Mouse (Mus musculus) spleen, adult 12 weeks (tissue): ENCODE results near the gene Nacc2.

ENCODE experiments used
- DNase-seq: peaks from one replicate; pipeline ENCODE4 v3.0.0; 2022; ENCODE audit warnings: low spot score

Gene Nacc2

DNA sequence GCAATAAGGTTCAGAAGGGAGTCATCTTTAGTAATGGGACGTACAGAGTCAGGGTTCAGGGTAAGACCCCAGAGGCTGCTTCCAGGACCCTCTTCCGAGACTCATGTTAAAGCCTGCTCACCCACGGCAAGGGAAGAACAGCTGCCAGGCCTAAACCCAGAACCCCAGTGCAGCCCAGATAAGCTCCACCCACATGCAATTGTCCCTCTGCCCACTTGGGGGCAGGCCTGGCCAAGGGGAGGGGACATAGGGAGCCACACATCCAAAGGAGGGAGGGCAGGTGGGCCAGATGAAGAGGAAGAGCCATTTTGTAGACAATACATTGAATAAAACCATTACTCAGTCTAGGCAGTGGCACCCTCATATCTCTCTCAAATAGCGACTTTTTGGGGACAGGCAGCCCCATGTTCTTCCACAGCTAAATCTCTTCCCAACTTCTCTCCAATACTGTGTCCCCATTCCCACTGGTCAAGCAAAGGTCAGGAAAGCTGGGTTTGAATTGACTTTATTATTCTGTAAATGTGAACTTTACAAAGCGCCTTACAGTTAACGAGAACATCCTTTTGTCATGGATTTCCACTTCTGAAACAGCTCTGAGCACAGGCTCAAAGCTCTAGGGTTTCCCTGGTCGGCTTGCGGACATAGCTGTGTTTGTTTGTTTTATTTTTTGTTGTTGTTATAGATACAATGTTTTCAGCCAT, 67.8 kb downstream of the Nacc2 start:
- peak; percentile 63 for DNase-seq

DNA sequence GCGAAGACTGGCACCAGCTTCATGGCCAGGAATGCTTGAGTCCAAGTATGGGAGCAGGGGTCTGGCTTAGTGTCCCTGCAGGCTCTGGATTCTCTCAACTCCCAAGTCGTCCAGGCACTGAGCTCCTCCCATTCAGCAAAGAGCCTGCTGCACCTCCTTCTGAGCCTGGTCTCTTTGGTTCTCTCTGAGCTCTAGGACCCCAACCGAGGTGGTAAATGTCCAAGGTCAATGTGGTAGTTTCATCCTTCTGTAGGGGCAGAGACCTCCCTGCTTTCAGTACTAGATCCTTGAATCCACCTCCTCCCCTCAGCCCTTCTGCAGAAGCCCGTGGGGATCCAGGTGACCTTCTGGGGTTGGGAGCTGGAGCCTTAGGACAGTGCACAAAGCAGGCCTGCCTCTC, 70.2 kb downstream of the Nacc2 start:
- no peak for DNase-seq

DNA sequence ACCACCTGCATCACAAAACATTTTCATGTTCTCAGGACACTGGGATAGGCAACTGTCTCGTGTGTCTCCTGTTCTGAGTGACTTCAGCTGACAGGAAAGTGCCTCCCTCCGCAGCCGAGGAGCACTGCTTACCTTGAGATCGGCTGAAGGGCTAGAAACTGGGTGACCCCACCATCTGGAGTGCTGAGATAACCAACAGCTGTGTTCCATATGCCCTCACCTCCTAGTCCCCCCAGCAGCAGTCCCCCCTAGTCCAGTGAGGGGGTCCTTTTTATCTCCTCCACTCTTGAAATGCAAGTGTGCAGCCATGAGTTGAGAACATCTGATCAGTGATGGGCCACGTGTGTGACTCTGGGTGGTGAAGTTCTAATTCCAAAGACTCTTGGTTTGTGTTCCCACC, 74.2 kb downstream of the Nacc2 start:
- no peak for DNase-seq

DNA sequence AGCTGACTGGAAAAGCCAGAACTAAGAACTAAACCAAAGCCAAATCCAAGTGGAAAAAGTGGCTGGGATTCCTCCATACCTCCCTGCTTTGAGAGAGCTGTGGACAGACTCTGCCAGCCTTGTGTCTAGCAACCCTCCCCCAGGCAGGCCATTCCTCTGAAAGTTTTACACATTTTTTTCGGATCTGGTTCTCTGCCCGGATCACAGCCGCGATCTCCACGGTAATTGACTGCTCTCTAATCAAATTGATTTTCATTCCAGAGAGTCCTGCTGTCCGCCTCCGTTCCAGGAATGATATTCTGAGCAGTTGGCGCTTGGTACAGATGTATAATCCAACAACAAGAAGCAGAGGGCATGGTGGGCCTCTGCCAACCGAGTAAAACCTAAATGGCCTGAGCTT, 78.8 kb downstream of the Nacc2 start:
- DNase-seq = no peak

DNA sequence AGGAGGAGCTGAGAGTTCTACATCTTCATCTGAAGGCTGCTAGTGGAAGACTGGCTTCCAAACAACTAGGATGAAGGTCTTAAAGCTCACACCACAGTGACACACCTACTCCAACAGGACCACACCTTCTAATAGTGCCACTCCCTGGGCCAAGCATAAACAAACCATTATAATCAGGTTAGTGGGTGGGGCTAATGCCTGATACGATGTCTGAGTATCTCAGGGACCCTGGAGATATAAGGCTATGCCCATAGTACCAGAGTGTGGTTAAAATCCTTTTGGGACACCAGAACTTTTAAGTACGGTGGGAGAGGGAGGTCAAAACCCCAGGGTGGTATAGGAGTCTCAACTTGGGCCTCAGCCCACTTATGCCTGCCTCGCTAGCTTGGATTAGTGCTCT, 80.4 kb downstream of the Nacc2 start:
- no peak for DNase-seq

DNA sequence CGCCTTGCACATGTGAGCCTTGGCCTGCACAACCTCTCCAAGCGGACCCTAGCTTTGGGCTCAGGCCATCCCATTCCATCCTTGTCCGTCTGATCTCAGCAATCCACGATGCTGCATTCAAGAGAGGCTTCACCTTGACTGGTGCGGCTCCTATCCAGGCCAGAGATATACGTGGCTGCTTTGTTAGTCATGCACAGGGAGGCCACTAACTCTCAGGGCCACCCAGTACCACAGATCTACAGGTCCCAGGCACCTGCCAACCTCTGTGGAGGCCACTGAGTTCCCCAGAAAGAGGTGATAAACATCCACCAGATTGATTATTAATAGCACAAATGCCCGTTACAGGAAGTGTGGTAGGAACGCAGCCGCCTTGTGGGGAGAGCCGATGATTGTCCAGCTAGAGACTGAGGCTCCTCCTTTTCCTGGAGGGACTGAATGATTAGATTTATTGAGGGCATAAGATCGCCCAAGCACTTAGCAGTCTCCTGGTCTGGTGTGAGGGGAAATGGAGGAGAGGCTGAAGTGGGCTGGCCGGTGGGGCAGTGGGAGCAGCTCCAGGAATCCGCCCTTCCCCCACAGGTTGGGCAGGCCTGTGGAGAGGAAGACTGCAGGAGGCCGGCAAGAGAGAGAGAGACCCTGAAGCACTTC, 81.7 kb downstream of the Nacc2 start:
- DNase-seq = no peak

DNA sequence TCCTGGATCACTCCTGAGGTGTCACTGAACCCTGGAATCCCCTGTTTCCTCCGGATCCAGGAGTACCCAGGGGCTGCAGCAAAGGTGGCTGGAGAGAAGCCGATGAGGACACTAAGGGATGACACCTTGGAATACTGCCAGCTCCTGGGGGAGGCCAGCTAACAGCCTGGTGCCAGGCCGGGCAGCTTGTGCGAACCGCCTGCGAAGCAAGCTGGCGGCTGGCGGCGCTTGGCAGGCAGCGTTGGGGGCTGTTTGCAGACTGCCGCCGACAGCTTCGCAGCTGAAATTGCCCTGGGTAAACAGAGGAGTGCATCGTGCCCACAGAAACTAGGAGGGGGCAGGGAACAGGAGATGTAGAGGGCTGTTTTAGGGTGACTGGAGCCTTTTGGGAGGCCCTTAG, 83.1 kb downstream of the Nacc2 start:
- no peak for DNase-seq

DNA sequence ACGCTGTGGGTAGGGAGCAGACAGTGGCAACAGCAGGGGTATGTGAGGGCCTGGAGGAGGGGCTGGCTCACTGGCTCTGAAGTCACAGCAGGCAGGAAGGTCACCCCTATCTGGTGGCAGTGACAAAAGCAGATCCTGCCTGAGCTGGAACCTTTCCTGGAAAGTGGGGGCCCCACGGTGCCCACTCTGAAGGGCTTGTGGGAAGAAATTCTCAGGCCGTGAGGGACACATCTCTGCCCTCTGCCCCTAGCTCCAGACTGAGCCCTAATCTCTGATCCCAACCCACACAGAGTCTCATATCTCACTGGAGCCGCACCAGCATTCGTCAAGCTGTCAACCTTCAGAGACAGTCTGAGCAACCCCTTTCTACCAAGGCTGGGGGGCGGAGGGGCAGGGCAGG, 85.6 kb downstream of the Nacc2 start:
- no peak for DNase-seq

DNA sequence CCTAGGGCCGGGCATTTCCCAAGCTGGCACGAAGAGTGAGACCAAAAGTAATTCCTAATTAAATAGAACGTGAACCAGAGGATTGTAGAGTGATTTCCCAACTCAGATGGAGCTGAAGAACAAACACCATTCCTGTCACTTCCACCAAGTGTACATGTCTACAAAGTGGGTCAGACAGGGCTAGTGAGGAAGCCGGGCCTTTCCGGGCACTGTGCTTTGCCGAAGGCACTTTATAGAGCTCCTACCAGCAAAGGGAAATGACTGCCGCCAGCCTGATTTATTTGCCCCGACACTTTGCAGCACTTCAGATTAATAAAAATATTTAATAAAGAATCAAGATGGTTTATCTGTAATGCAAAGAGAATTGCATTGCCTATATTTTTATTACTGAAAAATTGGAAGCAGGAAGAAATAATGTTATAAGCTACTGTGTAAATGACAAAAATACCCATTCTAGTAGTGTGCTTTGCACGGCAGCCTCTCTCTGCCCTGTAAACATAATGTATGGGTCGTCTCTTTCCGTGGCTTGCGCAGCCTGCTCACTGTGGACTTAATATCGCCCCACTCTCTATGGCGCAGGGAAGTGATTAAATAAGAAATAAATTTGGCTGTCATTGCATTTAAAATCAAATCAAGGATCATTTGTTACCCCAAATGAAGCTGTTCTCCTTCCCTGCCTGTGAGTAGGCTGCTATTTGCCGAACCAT, 88.5 kb downstream of the Nacc2 start:
- no peak for DNase-seq

DNA sequence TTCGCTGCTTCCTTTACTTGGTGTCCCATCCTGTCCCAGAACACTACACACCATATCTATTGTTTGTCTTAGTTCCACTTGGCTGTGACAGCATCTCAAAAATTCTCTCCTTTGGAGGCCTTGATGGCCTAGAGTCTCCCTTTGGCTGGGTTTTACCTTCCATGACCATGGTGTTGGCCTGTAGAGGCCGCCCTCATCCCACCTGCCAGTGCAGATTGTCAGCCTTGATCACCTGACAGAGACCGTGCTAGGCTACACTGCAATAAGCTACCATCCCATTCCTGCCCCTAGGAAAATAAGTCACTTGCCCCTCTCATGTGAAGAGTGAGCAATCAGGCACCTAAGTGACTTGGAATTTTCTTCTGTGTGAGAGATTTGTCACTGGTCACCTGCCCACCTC, 92.7 kb downstream of the Nacc2 start:
- DNase-seq = no peak

DNA sequence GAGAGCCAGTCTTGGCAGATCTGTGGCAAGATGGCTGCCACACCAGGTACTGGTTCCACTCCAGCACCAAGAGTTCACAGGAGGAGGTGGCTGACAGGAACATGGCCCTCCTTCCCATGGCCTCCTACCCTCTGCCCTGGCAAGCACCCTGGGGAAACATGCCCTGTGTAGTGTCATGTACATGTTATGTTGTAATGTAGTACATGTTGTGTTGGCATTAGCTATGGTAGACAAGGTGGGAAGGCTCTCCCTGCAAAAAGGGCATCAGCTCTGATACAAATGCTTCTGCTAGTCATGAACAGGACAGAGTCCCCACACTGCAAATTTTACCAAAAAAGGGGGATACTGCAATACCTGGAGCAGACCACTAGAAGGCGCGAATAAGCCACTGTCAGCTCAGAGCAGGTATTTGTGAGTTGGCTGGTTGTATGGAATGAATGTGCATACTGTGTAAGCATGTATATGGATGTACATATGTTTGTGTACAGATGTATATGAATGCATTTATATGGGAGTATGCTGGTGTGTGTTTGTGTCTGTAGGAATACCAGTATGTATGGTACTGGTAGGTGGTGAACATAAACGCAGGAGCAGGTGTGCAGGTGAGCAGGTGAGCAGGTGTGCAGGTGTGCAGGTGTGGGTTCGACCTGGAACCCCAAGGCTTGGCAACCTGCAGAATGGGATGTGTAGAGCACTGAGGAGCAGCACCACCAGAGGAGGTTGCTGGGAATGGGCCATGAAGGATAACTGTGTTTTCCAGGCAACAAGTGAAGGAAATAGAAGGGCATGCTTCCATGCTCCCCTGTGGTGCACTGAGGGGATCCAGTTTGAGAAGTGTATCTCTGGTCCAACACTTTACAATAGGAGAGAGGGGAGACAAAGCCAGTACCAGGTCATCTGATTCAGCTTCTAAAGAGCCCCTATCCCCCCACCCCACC, 98.6 kb downstream of the Nacc2 start:
- DNase-seq = no peak

DNA sequence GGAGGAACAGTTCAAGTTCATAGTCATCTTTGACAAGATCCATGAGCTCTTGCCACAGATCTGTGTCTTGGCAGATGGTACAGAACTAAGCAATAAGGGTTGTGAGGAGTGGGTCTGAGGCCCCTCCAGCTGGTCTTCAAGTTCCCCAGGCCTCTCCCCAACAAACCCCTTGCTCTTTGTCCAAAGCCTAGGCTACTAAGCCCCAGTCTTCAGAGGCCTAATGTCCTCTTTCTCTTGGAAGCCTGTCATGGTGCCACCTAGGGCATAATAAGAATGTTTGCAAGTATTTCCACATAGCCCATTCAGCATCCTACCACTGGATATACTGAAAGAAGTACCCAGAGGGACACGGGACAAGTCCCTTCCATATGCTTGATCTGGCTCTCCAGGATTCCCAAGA, 100.4 kb downstream of the Nacc2 start:
- DNase-seq = no peak

DNA sequence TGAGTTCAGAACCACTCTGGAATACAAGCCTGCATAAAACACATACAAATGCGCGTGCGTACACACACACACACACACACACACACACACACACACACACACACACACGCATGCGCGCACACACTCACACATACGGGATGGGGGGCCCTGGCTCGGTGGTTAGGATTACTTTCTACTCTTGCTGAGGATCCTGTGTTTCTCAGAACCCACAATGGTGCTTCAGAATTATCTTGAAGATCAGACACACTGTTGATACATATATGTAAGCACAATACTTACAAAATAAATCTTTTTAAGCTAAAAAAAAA, 100.8 kb downstream of the Nacc2 start:
- no peak for DNase-seq

DNA sequence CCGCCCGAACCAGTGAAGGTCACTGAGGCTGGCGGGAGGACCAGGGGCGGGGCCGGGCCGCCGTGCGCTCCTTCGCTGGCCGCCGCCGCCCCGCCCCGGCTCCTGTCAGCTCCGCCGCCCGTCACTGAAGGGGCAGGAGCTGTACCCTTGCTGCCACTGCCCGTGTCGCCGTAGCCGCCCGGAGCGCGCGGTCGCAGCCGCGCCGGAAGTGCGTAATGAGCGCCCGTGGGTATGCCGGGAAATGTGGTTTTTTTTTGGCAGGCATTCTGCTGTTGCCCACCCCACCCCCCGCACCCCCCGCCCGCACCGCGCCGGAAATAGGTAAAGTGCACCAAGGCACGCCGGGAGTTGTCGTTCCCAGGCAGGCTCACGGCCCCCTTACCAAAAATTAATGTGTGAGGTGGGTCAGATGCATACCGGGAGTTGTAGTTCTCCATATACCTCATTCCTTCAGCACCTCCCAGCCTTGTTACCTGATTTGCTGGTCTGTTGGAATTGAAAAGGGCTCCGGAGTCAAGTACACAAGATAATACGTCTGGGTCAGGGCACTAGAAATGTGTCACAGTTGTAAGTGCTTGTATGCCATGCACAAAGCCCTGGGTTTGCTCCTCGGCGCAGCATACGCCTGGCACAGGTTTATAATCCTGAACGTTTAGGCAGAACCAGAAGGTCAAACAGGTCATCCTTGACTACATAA, 101.3 kb downstream of the Nacc2 start, which contains the start of gene Ubac1:
TSS of gene Ubac1 (minus strand) at position 187 of the 697 bp plus-strand sequence.
- peak; percentile 84 for DNase-seq

DNA sequence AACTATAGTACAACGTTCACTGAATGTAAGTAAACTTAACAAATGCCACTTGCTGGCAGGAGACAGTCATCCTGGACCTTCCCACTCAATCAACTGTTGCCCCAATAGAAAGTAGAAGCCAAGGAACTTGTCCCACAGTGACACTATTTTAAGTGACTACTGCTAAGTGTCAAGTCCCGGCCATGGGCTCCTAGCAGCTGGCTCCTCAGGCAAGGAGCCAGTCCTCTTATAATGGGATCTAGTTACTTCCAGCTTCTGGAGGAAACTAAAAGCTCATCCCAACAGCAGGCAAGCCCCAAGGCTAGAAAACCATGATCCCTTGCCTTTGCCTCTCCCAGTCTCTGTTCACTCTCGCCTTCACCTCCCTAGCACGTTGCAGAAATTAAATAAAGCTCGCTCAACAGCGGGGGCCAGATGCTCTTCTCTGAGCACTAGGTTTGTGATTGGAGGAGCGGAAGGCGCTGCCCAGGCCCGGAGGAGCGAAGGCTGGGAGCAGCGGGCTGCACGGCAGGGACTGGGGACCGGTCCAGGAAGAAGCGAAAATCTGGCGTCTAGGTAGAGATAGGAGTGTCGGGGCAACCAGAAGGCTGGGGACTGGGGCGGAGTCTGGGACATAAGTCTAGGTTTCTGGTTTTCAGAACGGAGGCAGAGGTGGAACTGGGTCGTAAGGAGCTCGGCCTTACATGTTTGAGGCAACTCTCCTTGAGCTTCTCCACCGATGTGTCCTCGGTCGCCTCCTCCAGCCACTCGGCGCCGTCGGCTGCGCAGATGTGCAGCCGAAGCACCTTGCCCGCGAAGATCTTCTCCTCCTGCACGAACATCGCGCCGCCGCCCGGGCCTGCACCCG, 102.1 kb downstream of the Nacc2 start:
- DNase-seq = no peak

DNA sequence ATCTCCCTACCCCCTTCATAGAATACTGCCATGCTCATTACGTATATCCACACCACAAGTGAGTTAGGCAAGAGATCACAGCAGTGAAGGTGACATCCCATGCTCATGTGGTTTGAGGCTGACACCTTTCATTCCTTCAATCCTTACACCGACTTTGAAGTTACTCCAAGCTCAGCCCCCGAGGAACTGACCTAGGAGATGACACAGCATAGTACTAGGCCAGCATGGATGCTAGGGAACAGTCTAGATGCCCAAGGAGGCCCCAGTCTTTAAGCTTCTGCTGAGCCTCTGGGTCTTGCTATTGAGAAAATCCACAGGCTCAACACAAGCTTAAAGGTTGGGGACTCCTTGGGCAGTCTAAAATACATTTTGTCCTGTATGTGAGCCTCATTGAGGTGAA, 103.1 kb downstream of the Nacc2 start:
- DNase-seq = no peak

DNA sequence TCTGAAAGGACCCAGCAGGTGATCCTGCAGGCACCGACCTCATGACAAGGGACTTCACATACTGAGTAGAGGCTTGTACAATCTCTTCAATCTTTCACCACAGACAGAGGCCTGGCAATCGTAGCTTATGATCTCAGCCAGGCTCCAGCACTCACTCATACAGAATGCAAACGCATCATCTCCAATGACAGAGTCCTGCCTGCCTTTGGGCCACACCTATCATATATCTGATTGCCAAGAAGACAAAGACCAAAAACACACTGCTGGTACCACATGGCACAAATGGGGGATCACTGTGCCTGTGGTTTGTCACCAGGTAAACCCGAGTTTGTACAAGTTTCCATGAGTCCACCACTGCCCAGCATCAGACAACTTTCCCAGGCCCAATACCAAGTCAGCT, 105.7 kb downstream of the Nacc2 start:
- no peak for DNase-seq

DNA sequence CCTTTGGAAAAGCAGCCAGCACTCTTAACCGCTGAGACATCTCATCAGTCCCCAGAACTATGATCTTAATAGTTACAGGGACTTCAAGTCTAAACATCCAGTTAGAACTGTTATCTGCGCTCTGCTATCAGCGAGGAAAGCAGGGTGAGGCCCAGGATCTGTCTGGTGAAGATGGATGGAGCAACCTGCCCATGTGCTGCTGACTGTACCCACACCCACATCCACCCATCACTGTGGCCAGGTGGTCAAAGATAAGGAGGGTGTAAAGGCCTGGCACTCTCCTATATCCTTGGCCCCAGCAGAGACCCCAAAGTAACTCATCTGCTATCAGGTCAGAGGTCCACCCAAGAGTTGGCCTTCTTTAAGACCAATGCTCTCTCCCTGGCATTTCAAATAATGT, 109.3 kb downstream of the Nacc2 start:
- peak; percentile 70 for DNase-seq

DNA sequence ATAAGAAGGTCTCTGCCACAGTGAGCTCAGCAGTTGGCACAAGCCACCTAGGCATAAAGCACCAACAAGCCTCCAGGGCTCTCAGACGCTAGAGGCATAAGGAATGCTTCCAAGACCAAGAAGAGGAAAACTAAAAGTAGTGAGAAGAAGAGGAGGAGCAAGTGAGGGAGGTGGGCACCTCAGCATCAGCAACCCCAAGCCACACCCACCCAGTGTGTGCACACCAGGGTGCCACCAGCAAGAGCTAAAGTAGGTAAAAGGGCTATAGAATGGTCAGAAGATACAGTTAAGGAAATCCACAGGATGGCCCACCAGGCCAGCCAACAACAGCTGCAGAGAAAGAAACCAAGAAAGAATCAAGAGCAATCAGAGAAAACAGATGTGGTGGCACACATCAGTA, 111.6 kb downstream of the Nacc2 start:
- no peak for DNase-seq
